Mouse (Mus musculus): ENCODE measurements around the gene Padi3. TPM values are rescaled to one million over a fixed set of nuclear protein-coding genes. Genes with fewer than 3 reads are reported as not detected.
A peak's percentile ranks its signal among the peaks of the same experiment; 100 is the strongest.

The Padi3 gene
- polyA plus RNA-seq, 1 experiment from 2014 or later = not detected

DNA sequence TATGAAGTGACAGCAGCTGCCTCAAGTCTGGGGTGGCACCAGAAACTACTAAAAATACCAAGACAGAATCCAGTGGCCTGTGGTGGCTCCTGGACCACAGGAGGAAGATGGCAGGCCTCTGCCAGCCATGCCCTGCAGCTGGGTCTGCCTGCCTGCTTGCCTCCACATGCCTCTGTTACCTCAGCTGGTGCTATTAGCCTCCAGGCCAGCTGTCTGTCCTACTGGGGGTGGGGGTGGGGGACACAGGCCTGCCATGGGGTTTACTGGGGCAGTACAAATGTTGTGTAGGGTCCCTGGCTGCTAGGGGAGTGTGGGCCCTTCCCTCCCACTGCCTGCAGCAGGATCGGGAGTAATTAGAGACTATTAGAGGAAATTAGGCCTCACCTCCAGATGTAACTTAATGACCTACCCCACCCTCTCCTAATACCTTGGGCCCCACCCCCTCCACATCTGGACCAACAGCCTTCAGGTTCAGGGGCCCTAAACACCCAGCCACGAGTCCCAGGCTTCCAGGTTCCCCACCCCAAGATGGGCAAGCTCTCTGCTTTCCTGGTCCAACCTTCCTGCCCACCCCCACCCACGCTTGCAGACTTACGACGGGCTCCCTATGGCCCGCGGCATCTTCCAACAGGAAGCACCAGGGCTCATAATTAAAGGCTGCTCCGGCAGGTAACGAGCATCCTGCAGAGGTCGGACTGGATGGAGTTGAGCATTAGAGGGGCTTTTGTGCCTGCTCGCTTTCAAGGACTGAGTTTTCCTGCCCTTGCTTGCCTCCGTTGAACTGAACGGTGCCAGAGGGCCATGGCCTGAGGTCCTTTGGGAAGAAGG lies 3.1 kb upstream of the Padi3 start:
- Histone ChIP-seq H3K4me1 (ENCODE audit: control insufficient read depth, insufficient read depth, low read length) (0 out of 2 replicates have a peak, but pooled peaks cover 5% of the 10 kb centered on the region), H3K36me3 (ENCODE audit: control insufficient read depth, insufficient read depth, low read length) (no peaks in the 10 kb centered on the region), H3K9ac (replicated peaks; ENCODE audit: low read length) (no peak overlapping the region), H3K27ac (replicated peaks; ENCODE audit: low read depth, low read length) (no peak overlapping the region), H3K4me3 (replicated peaks; ENCODE audit: low read depth, low read length) (no peak overlapping the region), H3K4me2 (ENCODE audit: low read length) (peak overlapping the region; percentile 32), H3K27me3 (ENCODE audit: control insufficient read depth, insufficient read depth, low read length) (no peaks in the 10 kb centered on the region), H3K9me3 (ENCODE audit: control insufficient read depth, low read length) (no peaks in the 10 kb centered on the region)
- no peak for DNase-seq
- no peak for ATAC-seq (ENCODE audit: low FRiP score, low TSS enrichment)
- 29% methylated on average over 13 of the region's 13 CpGs for WGBS

DNA sequence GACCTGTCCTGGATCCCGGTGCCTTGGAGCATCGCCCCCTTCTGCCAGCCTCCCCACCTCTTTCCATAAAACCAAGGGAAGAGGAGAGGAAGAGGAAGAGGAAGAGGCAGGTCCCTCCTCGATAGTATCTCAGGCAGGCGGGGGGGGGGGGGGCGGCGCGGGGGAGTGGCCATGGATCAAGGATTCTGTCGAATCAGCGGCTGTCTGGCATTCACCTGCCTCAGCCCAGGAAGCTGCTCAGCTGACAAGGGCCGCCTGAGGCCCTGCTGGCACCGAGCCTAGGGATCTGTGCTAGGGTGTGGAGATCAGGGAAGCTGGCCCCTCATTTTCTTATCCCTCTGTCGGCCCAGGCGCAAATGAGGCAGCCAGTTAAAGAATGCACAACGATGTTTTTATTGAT lies 2.2 kb upstream of the Padi3 start:
- H3K9me3 ChIP-seq (ENCODE audit: control insufficient read depth, low read length) = no peaks in the 10 kb centered on the region
- no peak overlapping the region for H3K4me2 ChIP-seq (ENCODE audit: low read length)
- no peak overlapping the region for H3K9ac ChIP-seq (replicated peaks; ENCODE audit: low read length)
- H3K36me3 ChIP-seq (ENCODE audit: control insufficient read depth, insufficient read depth, low read length) = no peaks in the 10 kb centered on the region
- 30% methylated on average over 12 of the region's 14 CpGs for WGBS
- no peak overlapping the region for H3K4me3 ChIP-seq (replicated peaks; ENCODE audit: low read depth, low read length)
- H3K27me3 ChIP-seq (ENCODE audit: control insufficient read depth, insufficient read depth, low read length) = no peaks in the 10 kb centered on the region
- peak; percentile 65 for DNase-seq
- H3K4me1 ChIP-seq (ENCODE audit: control insufficient read depth, insufficient read depth, low read length) = 0 out of 2 replicates have a peak, but pooled peaks cover 5% of the 10 kb centered on the region
- no peak overlapping the region for H3K27ac ChIP-seq (replicated peaks; ENCODE audit: low read depth, low read length)
- no peak for ATAC-seq (ENCODE audit: low FRiP score, low TSS enrichment)

DNA sequence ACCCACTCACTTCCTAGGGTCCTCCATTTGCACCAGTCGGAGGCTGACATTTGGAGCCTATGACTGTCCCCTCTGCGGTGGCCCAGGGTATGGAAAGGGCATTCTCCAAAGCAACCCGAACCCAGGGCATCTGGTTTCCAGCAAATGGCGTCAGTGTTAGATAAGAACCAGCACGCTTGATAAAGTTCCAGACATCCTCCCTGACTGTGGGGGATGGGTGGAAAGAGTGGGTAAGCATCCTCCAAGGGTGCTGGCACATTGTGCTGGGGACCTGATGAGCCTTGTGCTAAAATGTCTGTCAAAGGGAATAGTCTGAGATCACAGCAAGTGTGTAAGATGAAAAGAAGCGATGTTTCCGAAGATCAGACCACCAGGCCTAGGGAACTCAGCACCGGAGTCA lies 1.7 kb upstream of the Padi3 start:
- Histone ChIP-seq H3K4me3 (replicated peaks; ENCODE audit: low read depth, low read length) (no peak overlapping the region), H3K4me1 (ENCODE audit: control insufficient read depth, insufficient read depth, low read length) (0 out of 2 replicates have a peak, but pooled peaks cover 5% of the 10 kb centered on the region), H3K9me3 (ENCODE audit: control insufficient read depth, low read length) (no peaks in the 10 kb centered on the region), H3K27ac (replicated peaks; ENCODE audit: low read depth, low read length) (no peak overlapping the region), H3K9ac (replicated peaks; ENCODE audit: low read length) (no peak overlapping the region), H3K27me3 (ENCODE audit: control insufficient read depth, insufficient read depth, low read length) (no peaks in the 10 kb centered on the region), H3K4me2 (ENCODE audit: low read length) (no peak overlapping the region), H3K36me3 (ENCODE audit: control insufficient read depth, insufficient read depth, low read length) (no peaks in the 10 kb centered on the region)
- no peak for ATAC-seq (ENCODE audit: low FRiP score, low TSS enrichment)
- WGBS = 82% methylated on average over 8 of the region's 8 CpGs
- DNase-seq = no peak

DNA sequence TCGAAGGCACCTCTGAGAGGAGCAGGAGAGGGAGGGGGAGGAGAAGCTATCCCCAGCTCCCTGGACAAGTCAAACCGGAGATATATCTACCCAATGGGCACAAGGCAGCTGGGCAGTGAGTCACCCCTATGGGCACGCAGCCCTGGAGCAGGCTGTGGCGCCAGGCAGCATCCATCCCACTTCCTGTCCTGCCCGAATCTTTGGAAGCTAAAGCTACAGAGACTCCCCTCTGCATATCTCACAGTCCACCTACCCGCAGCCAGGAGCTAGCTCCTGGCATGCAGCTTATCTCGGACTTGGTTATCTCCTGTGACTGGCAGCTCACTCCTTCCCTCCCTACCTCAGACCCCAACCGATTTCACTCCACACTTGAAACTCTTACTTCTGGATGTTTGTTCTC lies 1.3 kb downstream of the Padi3 start:
- no peak overlapping the region for H3K27ac ChIP-seq (replicated peaks; ENCODE audit: low read depth, low read length)
- H3K9ac ChIP-seq (replicated peaks; ENCODE audit: low read length) = no peak overlapping the region
- H3K4me1 ChIP-seq (ENCODE audit: control insufficient read depth, insufficient read depth, low read length) = 0 out of 2 replicates have a peak, but pooled peaks cover 5% of the 10 kb centered on the region
- H3K4me3 ChIP-seq (replicated peaks; ENCODE audit: low read depth, low read length) = no peak overlapping the region
- no peak for DNase-seq
- 84% methylated on average over 8 of the region's 8 CpGs for WGBS
- H3K27me3 ChIP-seq (ENCODE audit: control insufficient read depth, insufficient read depth, low read length) = no peaks in the 10 kb centered on the region
- H3K9me3 ChIP-seq (ENCODE audit: control insufficient read depth, low read length) = no peaks in the 10 kb centered on the region
- no peak for ATAC-seq (ENCODE audit: low FRiP score, low TSS enrichment)
- H3K36me3 ChIP-seq (ENCODE audit: control insufficient read depth, insufficient read depth, low read length) = no peaks in the 10 kb centered on the region
- H3K4me2 ChIP-seq (ENCODE audit: low read length) = no peak overlapping the region

DNA sequence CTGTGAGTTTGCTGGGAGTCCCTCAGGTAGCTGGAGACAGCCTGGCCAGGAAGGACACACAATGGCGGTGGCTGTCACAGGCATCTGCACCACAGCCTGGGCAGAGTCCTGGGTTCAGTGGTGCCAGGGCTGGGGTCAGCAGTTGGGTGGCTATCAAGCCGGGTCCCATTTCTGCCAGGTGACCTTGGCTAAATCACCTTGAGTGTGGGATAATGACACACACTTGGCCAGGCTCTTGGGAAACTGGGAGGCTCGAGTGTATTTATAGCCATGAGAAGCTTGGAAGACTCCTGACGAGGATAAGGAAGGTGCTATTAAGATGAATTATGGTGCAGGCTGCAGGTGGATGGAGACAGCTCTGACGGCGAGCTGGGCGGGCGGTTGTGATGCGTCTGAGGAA lies 5.8 kb downstream of the Padi3 start:
- no peaks in the 10 kb centered on the region for H3K27me3 ChIP-seq (ENCODE audit: control insufficient read depth, insufficient read depth, low read length)
- DNase-seq = no peak
- no peaks in the 10 kb centered on the region for H3K36me3 ChIP-seq (ENCODE audit: control insufficient read depth, insufficient read depth, low read length)
- WGBS = 87% methylated on average over 9 of the region's 9 CpGs
- ATAC-seq (ENCODE audit: low FRiP score, low TSS enrichment) = no peak
- no peak overlapping the region for H3K9ac ChIP-seq (replicated peaks; ENCODE audit: low read length)
- no peak overlapping the region for H3K4me3 ChIP-seq (replicated peaks; ENCODE audit: low read depth, low read length)
- H3K9me3 ChIP-seq (ENCODE audit: control insufficient read depth, low read length) = no peaks in the 10 kb centered on the region
- H3K27ac ChIP-seq (replicated peaks; ENCODE audit: low read depth, low read length) = no peak overlapping the region
- H3K4me1 ChIP-seq (ENCODE audit: control insufficient read depth, insufficient read depth, low read length) = no peaks in the 10 kb centered on the region
- no peak overlapping the region for H3K4me2 ChIP-seq (ENCODE audit: low read length)

DNA sequence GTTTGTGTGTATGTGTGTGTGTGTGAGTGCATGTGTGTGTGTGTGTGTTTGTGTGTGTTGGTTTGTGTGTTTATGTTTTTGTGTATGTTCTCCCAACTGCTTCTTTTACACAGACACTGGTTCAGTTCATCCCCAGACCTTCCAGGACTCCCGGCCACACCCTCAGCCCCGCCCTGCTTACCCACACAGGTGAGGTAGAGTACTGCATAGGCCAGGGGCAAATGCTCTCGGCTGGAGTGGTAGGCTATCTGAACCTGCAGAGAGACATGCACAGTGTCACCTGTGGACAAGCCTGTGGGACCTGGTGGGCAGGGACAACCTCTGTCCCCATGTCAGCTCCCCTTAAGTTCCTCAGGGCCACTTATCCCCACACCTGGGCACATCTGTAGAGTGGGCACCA lies 9.1 kb downstream of the Padi3 start:
- Histone ChIP-seq H3K4me2 (ENCODE audit: low read length) (no peak overlapping the region), H3K27ac (replicated peaks; ENCODE audit: low read depth, low read length) (no peak overlapping the region), H3K9me3 (ENCODE audit: control insufficient read depth, low read length) (no peaks in the 10 kb centered on the region), H3K4me3 (replicated peaks; ENCODE audit: low read depth, low read length) (no peak overlapping the region), H3K9ac (replicated peaks; ENCODE audit: low read length) (no peak overlapping the region), H3K27me3 (ENCODE audit: control insufficient read depth, insufficient read depth, low read length) (no peaks in the 10 kb centered on the region), H3K4me1 (ENCODE audit: control insufficient read depth, insufficient read depth, low read length) (no peaks in the 10 kb centered on the region), H3K36me3 (ENCODE audit: control insufficient read depth, insufficient read depth, low read length) (no peaks in the 10 kb centered on the region)
- 88% methylated on average over 3 of the region's 3 CpGs for WGBS
- DNase-seq (no peak), ATAC-seq (ENCODE audit: low FRiP score, low TSS enrichment) (no peak)

DNA sequence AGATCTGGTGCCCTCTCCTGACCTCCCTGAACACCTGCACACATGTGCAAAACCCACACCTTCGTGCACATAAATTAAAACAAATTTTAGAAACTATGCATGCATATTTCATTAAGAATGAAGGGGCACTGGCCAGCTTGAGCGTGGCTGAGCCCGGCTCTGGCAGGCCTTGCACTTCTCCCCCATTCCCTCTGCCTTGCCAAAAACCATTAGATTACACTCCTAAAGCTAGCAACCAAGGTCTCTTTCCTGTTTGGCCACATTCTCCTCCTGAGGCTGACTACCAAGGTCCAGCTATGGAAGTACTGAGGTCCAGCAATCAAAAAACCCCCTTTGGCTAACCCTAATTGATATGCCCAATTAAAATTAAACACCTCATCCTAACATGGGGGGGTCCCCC lies 13.7 kb downstream of the Padi3 start:
- Histone ChIP-seq H3K9me3 (ENCODE audit: control insufficient read depth, low read length) (no peaks in the 10 kb centered on the region), H3K4me3 (replicated peaks; ENCODE audit: low read depth, low read length) (no peak overlapping the region), H3K27me3 (ENCODE audit: control insufficient read depth, insufficient read depth, low read length) (no peaks in the 10 kb centered on the region), H3K36me3 (ENCODE audit: control insufficient read depth, insufficient read depth, low read length) (no peaks in the 10 kb centered on the region), H3K4me2 (ENCODE audit: low read length) (no peak overlapping the region), H3K9ac (replicated peaks; ENCODE audit: low read length) (no peak overlapping the region), H3K27ac (replicated peaks; ENCODE audit: low read depth, low read length) (no peak overlapping the region), H3K4me1 (ENCODE audit: control insufficient read depth, insufficient read depth, low read length) (no peaks in the 10 kb centered on the region)
- DNase-seq (no peak), ATAC-seq (ENCODE audit: low FRiP score, low TSS enrichment) (no peak)
- 82% methylated on average over 3 of the region's 3 CpGs for WGBS

DNA sequence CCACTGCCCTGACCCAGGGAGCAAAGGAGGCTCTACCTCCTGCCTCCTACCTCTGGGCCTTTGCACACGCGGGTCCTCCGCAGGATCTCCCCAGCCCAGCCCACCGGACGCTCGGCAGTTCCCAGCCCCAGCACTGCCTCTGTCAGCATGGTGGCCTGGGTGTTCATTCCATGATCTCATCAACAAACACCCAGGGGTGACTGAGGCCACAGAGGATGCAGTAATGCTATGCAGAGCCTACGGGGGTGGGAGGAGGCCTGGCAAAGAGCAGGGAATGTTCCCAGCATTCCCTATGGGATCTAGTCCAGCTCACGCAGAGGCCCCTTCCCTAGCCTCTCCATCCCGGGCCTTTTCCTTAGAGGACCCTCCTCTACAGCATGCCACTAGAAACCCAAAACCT lies 15.8 kb downstream of the Padi3 start:
- Histone ChIP-seq H3K27ac (replicated peaks; ENCODE audit: low read depth, low read length) (no peak overlapping the region), H3K4me1 (ENCODE audit: control insufficient read depth, insufficient read depth, low read length) (no peaks in the 10 kb centered on the region), H3K4me2 (ENCODE audit: low read length) (no peak overlapping the region), H3K9me3 (ENCODE audit: control insufficient read depth, low read length) (no peaks in the 10 kb centered on the region), H3K9ac (replicated peaks; ENCODE audit: low read length) (no peak overlapping the region), H3K36me3 (ENCODE audit: control insufficient read depth, insufficient read depth, low read length) (no peaks in the 10 kb centered on the region), H3K4me3 (replicated peaks; ENCODE audit: low read depth, low read length) (no peak overlapping the region), H3K27me3 (ENCODE audit: control insufficient read depth, insufficient read depth, low read length) (no peaks in the 10 kb centered on the region)
- ATAC-seq (ENCODE audit: low FRiP score, low TSS enrichment) (no peak), DNase-seq (no peak)
- WGBS = 88% methylated on average over 9 of the region's 9 CpGs

DNA sequence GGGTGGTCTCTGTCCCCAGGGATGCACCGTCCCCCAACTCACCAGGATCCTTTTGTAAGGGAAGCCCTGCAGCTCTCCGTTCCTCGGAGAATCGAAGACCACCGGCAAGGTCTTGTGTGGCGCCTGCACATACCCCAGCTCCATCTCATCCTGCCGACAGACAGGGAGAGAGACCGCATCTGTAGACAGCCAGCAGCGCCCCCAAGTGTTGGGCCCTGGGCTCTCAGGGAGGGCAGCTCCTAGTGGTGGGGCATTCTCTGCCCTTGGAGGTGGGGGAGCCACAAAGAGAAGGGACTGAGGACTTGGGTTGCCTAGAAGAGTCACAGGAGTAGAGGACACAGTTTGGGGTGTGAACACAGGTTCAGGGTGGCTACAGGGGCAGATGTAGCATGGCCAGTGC lies 16.7 kb downstream of the Padi3 start:
- H3K9ac ChIP-seq (replicated peaks; ENCODE audit: low read length) = no peak overlapping the region
- H3K27ac ChIP-seq (replicated peaks; ENCODE audit: low read depth, low read length) = no peak overlapping the region
- WGBS = 42% methylated on average over 9 of the region's 9 CpGs
- no peaks in the 10 kb centered on the region for H3K27me3 ChIP-seq (ENCODE audit: control insufficient read depth, insufficient read depth, low read length)
- H3K36me3 ChIP-seq (ENCODE audit: control insufficient read depth, insufficient read depth, low read length) = no peaks in the 10 kb centered on the region
- DNase-seq = no peak
- no peak for ATAC-seq (ENCODE audit: low FRiP score, low TSS enrichment)
- H3K4me3 ChIP-seq (replicated peaks; ENCODE audit: low read depth, low read length) = no peak overlapping the region
- H3K9me3 ChIP-seq (ENCODE audit: control insufficient read depth, low read length) = no peaks in the 10 kb centered on the region
- no peaks in the 10 kb centered on the region for H3K4me1 ChIP-seq (ENCODE audit: control insufficient read depth, insufficient read depth, low read length)
- no peak overlapping the region for H3K4me2 ChIP-seq (ENCODE audit: low read length)
